Mouse (Mus musculus): ENCODE measurements around the gene Gm29427. TPM values are rescaled to one million over a fixed set of nuclear protein-coding genes. Genes with fewer than 3 reads are reported as not detected.

Gene Gm29427
- not detected for polyA plus RNA-seq (2017; shearing (Covaris generic))

GRCm38 (mm10) chr1:130715561-130716217 lies at the start of gene Gm29427:
Gene Gm29427 (minus strand): TSS chr1:130715799.

GRCm38 (mm10) chr1:130731741-130732337 lies 16.2 kb upstream of the Gm29427 start, which contains the start of gene AA986860:
Gene AA986860 (plus strand): TSS chr1:130731976.

GRCm38 (mm10) chr1:130729153-130729552 lies 13.6 kb upstream of the Gm29427 start, which contains the start of gene Pfkfb2:
Gene Pfkfb2 (minus strand): TSS chr1:130729253.

GRCm38 (mm10) chr1:130717291-130717871 lies 1.8 kb upstream of the Gm29427 start, which contains the start of gene Yod1:
Gene Yod1 (plus strand): TSS chr1:130717327.

GRCm38 (mm10) chr1:130661454-130661853 lies 54.1 kb downstream of the Gm29427 start, which contains the start of gene C4bp:
Gene C4bp (minus strand): TSS chr1:130661632.

GRCm38 (mm10) chr1:130629521-130629920 lies 86.1 kb downstream of the Gm29427 start, which contains the start of gene Zp3r:
Gene Zp3r (minus strand): TSS chr1:130629621.

Other genes starting within 250 kb of the Gm29427 start
- not detected for gene Zp3r, start 86.2 kb downstream of the Gm29427 start, polyA plus RNA-seq (2017; shearing (Covaris generic))
- gene C4bp, start 54.2 kb downstream of the Gm29427 start, polyA plus RNA-seq (2017; shearing (Covaris generic)), result not detected
- gene Yod1, start 1.5 kb upstream of the Gm29427 start, polyA plus RNA-seq (2017; shearing (Covaris generic)), result 4.8 TPM
- 7.5 TPM for gene Pfkfb2, start 13.5 kb upstream of the Gm29427 start, polyA plus RNA-seq (2017; shearing (Covaris generic))
- gene AA986860, start 16.2 kb upstream of the Gm29427 start, polyA plus RNA-seq (2017; shearing (Covaris generic)), result not detected
- gene Fcamr, start 85.1 kb upstream of the Gm29427 start, polyA plus RNA-seq (2017; shearing (Covaris generic)), result not detected
- not detected for gene Pigr, start 110.9 kb upstream of the Gm29427 start, polyA plus RNA-seq (2017; shearing (Covaris generic))
- gene Fcmr, start 149.9 kb upstream of the Gm29427 start, polyA plus RNA-seq (2017; shearing (Covaris generic)), result not detected
- gene Il24, start 171.7 kb upstream of the Gm29427 start, polyA plus RNA-seq (2017; shearing (Covaris generic)), result not detected
- gene Il20, start 195.7 kb upstream of the Gm29427 start, polyA plus RNA-seq (2017; shearing (Covaris generic)), result not detected
- not detected for gene Il19, start 224.3 kb upstream of the Gm29427 start, polyA plus RNA-seq (2017; shearing (Covaris generic))